Mouse (Mus musculus): ENCODE data around the gene Grik5. TPM values are rescaled to one million over a fixed set of nuclear protein-coding genes. Genes with fewer than 3 reads are reported as not detected.
"Not testable (repeated sequence)": the region's sequence is repeated elsewhere in the genome, so short reads cannot be mapped to it uniquely, and the experiment has no call there.

The Grik5 gene
- polyA plus RNA-seq, 1 experiment from 2014 or later = 8.5 TPM

GRCm38 (mm10) chr7:25056951-25057350 lies 15.2 kb downstream of the Grik5 start:
- ATAC-seq (ENCODE audit: low FRiP score, low read depth) = no peak
- 62% methylated on average over 4 of the region's 4 CpGs for WGBS
- no peak overlapping the region for H3K27ac ChIP-seq
- no peak overlapping the region for H3K4me3 ChIP-seq
- H3K4me1 ChIP-seq = no peaks in the 10 kb centered on the region
- no peak overlapping the region for H3K9ac ChIP-seq
- no peaks in the 10 kb centered on the region for H3K27me3 ChIP-seq
- H3K36me3 ChIP-seq = peaks cover 93% of the 10 kb centered on the region
- no peaks in the 10 kb centered on the region for H3K9me3 ChIP-seq
- H3K4me2 ChIP-seq (replicated peaks) = no peak overlapping the region

- Histone ChIP-seq H3K27ac (no peak overlapping the region), H3K4me3 (no peak overlapping the region), H3K9ac (no peak overlapping the region), H3K9me3 (no peaks in the 10 kb centered on the region), H3K4me1 (no peaks in the 10 kb centered on the region), H3K4me2 (replicated peaks) (no peak overlapping the region), H3K27me3 (no peaks in the 10 kb centered on the region), H3K36me3 (peaks cover 91% of the 10 kb centered on the region)
- no peak for ATAC-seq (ENCODE audit: low FRiP score, low read depth)
- 91% methylated on average over 3 of the region's 3 CpGs for WGBS
These were observed 19.6 kb downstream of the Grik5 start for GRCm38 (mm10) chr7:25052587-25052986.

- H3K27me3 ChIP-seq = no peaks in the 10 kb centered on the region
- no peak overlapping the region; the same call in 1 of the 2 replicates for H3K9ac ChIP-seq
- H3K9me3 ChIP-seq = no peaks in the 10 kb centered on the region
- no peak for ATAC-seq (ENCODE audit: low FRiP score, low read depth)
- H3K36me3 ChIP-seq = peaks cover 91% of the 10 kb centered on the region
- H3K27ac ChIP-seq = no peak overlapping the region
- no peak overlapping the region for H3K4me2 ChIP-seq (replicated peaks)
- H3K4me1 ChIP-seq = no peaks in the 10 kb centered on the region
- 84% methylated on average over 16 of the region's 16 CpGs for WGBS
- no peak overlapping the region for H3K4me3 ChIP-seq
These were observed 22.7 kb downstream of the Grik5 start for GRCm38 (mm10) chr7:25049295-25049930.

GRCm38 (mm10) chr7:25047363-25047762 lies 24.8 kb downstream of the Grik5 start:
- Histone ChIP-seq H3K27ac (no peak overlapping the region), H3K36me3 (peaks cover 94% of the 10 kb centered on the region), H3K27me3 (no peaks in the 10 kb centered on the region), H3K4me2 (replicated peaks) (no peak overlapping the region), H3K4me1 (no peaks in the 10 kb centered on the region), H3K9ac (no peak overlapping the region), H3K9me3 (no peaks in the 10 kb centered on the region), H3K4me3 (no peak overlapping the region)
- WGBS = 86% methylated on average over 8 of the region's 8 CpGs
- ATAC-seq (ENCODE audit: low FRiP score, low read depth) = no peak

- not testable (repeated sequence) for ATAC-seq (ENCODE audit: low FRiP score, low read depth); H3K4me1 ChIP-seq; H3K27me3 ChIP-seq; H3K9ac ChIP-seq; H3K27ac ChIP-seq; H3K4me3 ChIP-seq; H3K4me2 ChIP-seq (replicated peaks); H3K9me3 ChIP-seq
- 88% methylated on average over 7 of the region's 7 CpGs for WGBS
- peaks cover 99% of the 10 kb centered on the region for H3K36me3 ChIP-seq
These were observed 27.5 kb downstream of the Grik5 start for GRCm38 (mm10) chr7:25044599-25044998.

- no peak overlapping the region for H3K27ac ChIP-seq
- 0 out of 2 replicates have a peak overlapping the region, but pooled peaks have one; percentile 9 for H3K9ac ChIP-seq
- H3K9me3 ChIP-seq = no peaks in the 10 kb centered on the region
- ATAC-seq (ENCODE audit: low FRiP score, low read depth) = no peak
- H3K4me3 ChIP-seq = no peak overlapping the region
- no peak overlapping the region for H3K4me2 ChIP-seq (replicated peaks)
- WGBS = 87% methylated on average over 12 of the region's 12 CpGs
- H3K4me1 ChIP-seq = no peaks in the 10 kb centered on the region
- peaks cover 92% of the 10 kb centered on the region for H3K36me3 ChIP-seq
- no peaks in the 10 kb centered on the region for H3K27me3 ChIP-seq
These were observed 30.2 kb downstream of the Grik5 start for GRCm38 (mm10) chr7:25041921-25042320.

- H3K9ac ChIP-seq = no peak overlapping the region
- H3K27me3 ChIP-seq = no peaks in the 10 kb centered on the region
- H3K4me1 ChIP-seq = no peaks in the 10 kb centered on the region
- no peak overlapping the region for H3K4me3 ChIP-seq
- 52% methylated on average over 7 of the region's 7 CpGs for WGBS
- no peak overlapping the region for H3K4me2 ChIP-seq (replicated peaks)
- no peak overlapping the region for H3K27ac ChIP-seq
- no peak for ATAC-seq (ENCODE audit: low FRiP score, low read depth)
- H3K36me3 ChIP-seq = peaks cover 83% of the 10 kb centered on the region
- no peaks in the 10 kb centered on the region for H3K9me3 ChIP-seq
These were observed 36.2 kb downstream of the Grik5 start for GRCm38 (mm10) chr7:25035916-25036315.

- H3K27me3 ChIP-seq = no peaks in the 10 kb centered on the region
- H3K36me3 ChIP-seq = peaks cover 77% of the 10 kb centered on the region
- WGBS = 97% methylated on average over 4 of the region's 4 CpGs
- no peak for ATAC-seq (ENCODE audit: low FRiP score, low read depth)
- no peaks in the 10 kb centered on the region for H3K9me3 ChIP-seq
- H3K27ac ChIP-seq = no peak overlapping the region
- H3K9ac ChIP-seq = no peak overlapping the region
- no peaks in the 10 kb centered on the region for H3K4me1 ChIP-seq
- H3K4me3 ChIP-seq = no peak overlapping the region
- H3K4me2 ChIP-seq (replicated peaks) = no peak overlapping the region
These were observed 37.4 kb downstream of the Grik5 start for GRCm38 (mm10) chr7:25034796-25035195.

- WGBS = 71% methylated on average over 3 of the region's 3 CpGs
- no peak overlapping the region for H3K4me3 ChIP-seq
- H3K9me3 ChIP-seq = no peaks in the 10 kb centered on the region
- H3K9ac ChIP-seq = no peak overlapping the region
- H3K27ac ChIP-seq = no peak overlapping the region
- H3K4me2 ChIP-seq (replicated peaks) = no peak overlapping the region
- no peaks in the 10 kb centered on the region for H3K4me1 ChIP-seq
- ATAC-seq (ENCODE audit: low FRiP score, low read depth) = no peak
- no peaks in the 10 kb centered on the region for H3K27me3 ChIP-seq
- H3K36me3 ChIP-seq = peaks cover 75% of the 10 kb centered on the region
These were observed 40.6 kb downstream of the Grik5 start for GRCm38 (mm10) chr7:25031528-25031927.

- peaks cover 71% of the 10 kb centered on the region for H3K36me3 ChIP-seq
- H3K27me3 ChIP-seq = no peaks in the 10 kb centered on the region
- WGBS = 42% methylated on average over 5 of the region's 5 CpGs
- no peaks in the 10 kb centered on the region for H3K9me3 ChIP-seq
- H3K4me2 ChIP-seq (replicated peaks) = no peak overlapping the region
- H3K4me3 ChIP-seq = no peak overlapping the region
- no peak for ATAC-seq (ENCODE audit: low FRiP score, low read depth)
- no peak overlapping the region for H3K27ac ChIP-seq
- H3K9ac ChIP-seq = no peak overlapping the region
- no peaks in the 10 kb centered on the region for H3K4me1 ChIP-seq
These were observed 42.0 kb downstream of the Grik5 start for GRCm38 (mm10) chr7:25030032-25030753.

GRCm38 (mm10) chr7:25026452-25026851 lies 45.7 kb downstream of the Grik5 start:
- no peaks in the 10 kb centered on the region for H3K4me1 ChIP-seq
- no peak overlapping the region for H3K27ac ChIP-seq
- H3K9ac ChIP-seq = no peak overlapping the region
- H3K9me3 ChIP-seq = no peaks in the 10 kb centered on the region
- peaks cover 80% of the 10 kb centered on the region for H3K36me3 ChIP-seq
- no peaks in the 10 kb centered on the region for H3K27me3 ChIP-seq
- no peak overlapping the region for H3K4me3 ChIP-seq
- H3K4me2 ChIP-seq (replicated peaks) = no peak overlapping the region
- no peak for ATAC-seq (ENCODE audit: low FRiP score, low read depth)
- WGBS = 74% methylated on average over 7 of the region's 7 CpGs

- Histone ChIP-seq H3K9me3 (no peaks in the 10 kb centered on the region), H3K4me2 (replicated peaks) (no peak overlapping the region), H3K9ac (no peak overlapping the region), H3K4me3 (no peak overlapping the region), H3K27ac (no peak overlapping the region), H3K27me3 (no peaks in the 10 kb centered on the region), H3K4me1 (no peaks in the 10 kb centered on the region), H3K36me3 (peaks cover 81% of the 10 kb centered on the region)
- ATAC-seq (ENCODE audit: low FRiP score, low read depth) = no peak
- WGBS = 62% methylated on average over 10 of the region's 10 CpGs
These were observed 46.2 kb downstream of the Grik5 start for GRCm38 (mm10) chr7:25025855-25026439.

Data from limb, embryonic 13.5 days (tissue).